Mouse (Mus musculus) limb, embryonic 13.5 days (tissue): ENCODE measurements around the gene Ret. TPM values are rescaled to one million over a fixed set of nuclear protein-coding genes. Genes with fewer than 3 reads are reported as not detected.

Source experiments
- ATAC-seq: fragments of 200-750 bp; cut with Nextera tagmentation; 2 replicates; pipeline ENCODE4 v1.8.0; 2017; ENCODE audit warnings: low read depth, moderate number of reproducible peaks, moderate TSS enrichment; ENCODE audit not compliant: low FRiP score
- H3K27ac ChIP-seq: fragments of 300-500 bp; sonication (generic); 2 replicates; pipeline ENCODE4 v1.5.1; 2015; ENCODE audit warnings: inconsistent platforms, mild to moderate bottlenecking, moderate library complexity
- H3K27me3 ChIP-seq: fragments of 300-500 bp; sonication (generic); 2 replicates; pipeline ENCODE4 v1.6.1; 2015; ENCODE audit warnings: mild to moderate bottlenecking, inconsistent platforms
- H3K36me3 ChIP-seq: fragments of 300-500 bp; sonication (generic); 2 replicates; pipeline ENCODE4 v1.6.1; 2015; ENCODE audit warnings: inconsistent platforms, mild to moderate bottlenecking, moderate library complexity
- H3K4me1 ChIP-seq: fragments of 300-500 bp; sonication (generic); 2 replicates; pipeline ENCODE4 v1.6.1; 2015; ENCODE audit warnings: inconsistent platforms
- H3K4me2 ChIP-seq: fragments of 300-500 bp; sonication (generic); replicated peaks from 2 replicates; pipeline ENCODE4 v1.6.1; 2015; ENCODE audit warnings: inconsistent platforms, mild to moderate bottlenecking, moderate library complexity
- H3K4me3 ChIP-seq: fragments of 300-500 bp; sonication (generic); 2 replicates; pipeline ENCODE4 v1.5.1; 2015; ENCODE audit warnings: moderate library complexity, mild to moderate bottlenecking, inconsistent platforms
- H3K9ac ChIP-seq: fragments of 300-500 bp; sonication (generic); 2 replicates; pipeline ENCODE4 v1.6.1; 2015; ENCODE audit warnings: mild to moderate bottlenecking, inconsistent platforms
- H3K9me3 ChIP-seq: fragments of 300-500 bp; sonication (generic); 2 replicates; pipeline ENCODE4 v1.6.1; 2016; ENCODE audit warnings: inconsistent platforms
- WGBS: fragments of 180-500 bp; shearing (Covaris S2); methylation state at CpG from one replicate; pipeline ENCODE4 v1.1.7; 2015; 5-methylcytosine and 5-hydroxymethylcytosine counted together
- polyA plus RNA-seq: library from polyadenylated mRNA; unstranded; fragments of >200 nt; fragmentation: Nextera tagmentation; extraction: Ambion mirVana; gene quantifications from 2 replicates; pipeline ENCODE4 v1.2.1, GENCODE M21; 2015

The Ret gene
- polyA plus RNA-seq, 1 experiment from 2014 or later, result 0.47 TPM

DNA sequence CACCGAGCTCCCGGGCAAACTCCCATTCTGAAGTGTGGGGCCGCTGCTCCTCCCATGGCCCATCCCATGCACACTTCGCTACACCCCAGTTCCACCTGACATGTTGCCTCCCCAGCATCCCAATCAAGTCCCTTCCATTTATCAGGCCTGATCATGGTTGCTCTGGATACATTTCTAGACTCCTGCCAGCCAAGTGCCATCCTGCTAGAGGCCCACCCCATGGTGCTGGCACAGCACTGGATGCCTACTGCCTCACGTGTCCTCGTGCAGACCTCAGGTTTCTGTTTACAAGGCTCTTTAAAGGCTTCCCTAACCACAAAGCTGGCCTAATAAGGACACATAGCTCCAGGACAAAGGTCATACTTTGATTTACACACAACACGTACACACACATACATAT is 26.1 kb downstream of the Ret start:
- no peaks in the 10 kb centered on the region for H3K4me1 ChIP-seq
- 86% methylated on average over 7 of the region's 7 CpGs for WGBS
- no peak for ATAC-seq
- H3K4me3 ChIP-seq, result no peak overlapping the region
- H3K27me3 ChIP-seq, result no peaks in the 10 kb centered on the region
- H3K27ac ChIP-seq, result no peak overlapping the region
- H3K9me3 ChIP-seq, result no peaks in the 10 kb centered on the region
- H3K36me3 ChIP-seq, result no peaks in the 10 kb centered on the region
- no peak overlapping the region for H3K4me2 ChIP-seq
- H3K9ac ChIP-seq, result no peak overlapping the region

DNA sequence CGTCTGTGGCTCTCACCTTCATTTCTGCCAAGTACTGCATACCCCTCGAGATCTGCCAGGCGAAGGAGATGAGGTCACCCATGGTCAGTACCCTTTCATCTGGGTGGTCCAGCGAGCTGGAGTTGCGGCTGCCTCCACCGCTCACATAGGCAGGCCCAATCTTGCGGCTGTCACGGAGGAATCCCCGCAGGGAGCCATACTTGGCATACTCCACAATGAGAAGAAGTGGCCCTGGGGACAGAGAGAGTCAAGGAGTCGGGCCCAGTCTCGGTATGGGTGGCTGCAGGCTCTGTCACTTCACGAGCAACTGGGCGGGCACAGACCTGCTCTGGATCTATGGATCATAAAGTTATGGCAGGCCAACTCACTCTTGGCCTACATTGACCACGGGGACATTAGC is 29.4 kb downstream of the Ret start:
- Histone ChIP-seq H3K27me3 (no peaks in the 10 kb centered on the region), H3K4me2 (no peak overlapping the region), H3K27ac (no peak overlapping the region), H3K9me3 (no peaks in the 10 kb centered on the region), H3K4me3 (no peak overlapping the region), H3K36me3 (no peaks in the 10 kb centered on the region), H3K9ac (no peak overlapping the region), H3K4me1 (no peaks in the 10 kb centered on the region)
- 84% methylated on average over 14 of the region's 14 CpGs for WGBS
- no peak for ATAC-seq

DNA sequence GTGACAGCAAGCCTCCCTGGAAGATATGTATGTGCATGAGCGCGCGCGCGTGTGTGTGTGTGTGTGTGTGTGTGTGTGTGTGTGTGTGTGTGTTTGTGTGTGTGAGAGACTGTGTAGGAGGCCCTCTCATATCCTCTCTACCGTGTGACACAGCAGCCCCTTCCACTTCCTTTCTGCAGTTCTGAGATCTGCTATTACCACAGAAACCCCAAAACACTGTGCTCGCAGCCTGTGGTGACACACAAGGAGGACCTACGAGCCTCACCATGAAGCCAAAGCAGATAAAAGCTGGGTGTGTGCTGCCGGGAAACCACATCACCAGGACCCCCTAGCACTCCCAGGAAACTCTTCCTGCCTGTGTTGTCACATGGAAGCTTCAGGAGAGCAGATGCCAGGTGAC is 30.5 kb downstream of the Ret start:
- Histone ChIP-seq H3K36me3 (no peaks in the 10 kb centered on the region), H3K4me3 (no peak overlapping the region), H3K27ac (no peak overlapping the region), H3K9me3 (no peaks in the 10 kb centered on the region), H3K27me3 (no peaks in the 10 kb centered on the region), H3K4me2 (no peak overlapping the region), H3K9ac (no peak overlapping the region), H3K4me1 (no peaks in the 10 kb centered on the region)
- WGBS, result 90% methylated on average over 9 of the region's 9 CpGs
- no peak for ATAC-seq

DNA sequence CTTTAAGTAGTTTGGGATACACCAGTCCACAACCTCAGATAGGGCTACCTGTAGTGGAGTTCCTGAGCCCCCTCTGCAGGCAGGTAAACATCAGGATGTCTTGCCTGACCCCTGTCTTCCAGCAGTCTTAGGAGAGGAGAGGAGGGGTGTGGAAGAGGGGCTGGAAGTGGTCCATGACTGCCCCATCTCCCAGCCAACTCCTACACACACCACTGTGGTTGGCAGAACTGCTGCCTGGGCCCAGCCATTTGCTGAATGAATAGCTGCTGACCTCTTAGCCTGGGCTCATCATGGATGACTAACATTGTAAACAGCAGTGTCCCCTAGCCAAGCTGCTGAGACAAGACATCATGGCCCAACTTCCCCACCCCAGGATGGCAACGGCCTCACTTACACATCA is 32.0 kb downstream of the Ret start:
- Histone ChIP-seq H3K4me1 (no peaks in the 10 kb centered on the region), H3K4me2 (no peak overlapping the region), H3K27ac (no peak overlapping the region), H3K4me3 (no peak overlapping the region), H3K9ac (no peak overlapping the region), H3K36me3 (no peaks in the 10 kb centered on the region), H3K9me3 (no peaks in the 10 kb centered on the region), H3K27me3 (no peaks in the 10 kb centered on the region)
- no peak for ATAC-seq
- WGBS, result 94% methylated on average over 1 of the region's 1 CpGs

DNA sequence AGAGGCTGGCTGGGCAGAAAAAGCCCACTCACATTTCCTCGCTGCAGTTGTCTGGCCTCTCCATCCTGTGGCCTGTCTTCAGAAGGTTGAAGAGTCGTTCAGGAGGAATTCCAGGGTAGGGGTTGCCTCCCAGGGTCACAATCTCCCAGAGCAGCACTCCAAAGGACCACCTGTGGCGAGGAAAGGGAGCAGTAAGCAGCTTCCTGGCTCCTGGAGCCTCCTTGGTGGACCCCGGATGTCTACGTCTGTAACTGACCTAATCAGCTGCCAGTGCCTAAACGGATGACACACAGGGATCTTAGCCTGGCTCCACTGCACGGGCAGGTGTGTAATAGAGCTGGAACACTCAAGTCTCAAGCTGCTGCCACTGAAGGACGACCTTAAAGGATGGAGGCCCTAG is 32.8 kb downstream of the Ret start:
- no peak overlapping the region for H3K4me2 ChIP-seq
- H3K27me3 ChIP-seq, result no peaks in the 10 kb centered on the region
- no peaks in the 10 kb centered on the region for H3K4me1 ChIP-seq
- H3K27ac ChIP-seq, result no peak overlapping the region
- no peak overlapping the region for H3K9ac ChIP-seq
- 55% methylated on average over 8 of the region's 8 CpGs for WGBS
- no peaks in the 10 kb centered on the region for H3K36me3 ChIP-seq
- no peak for ATAC-seq
- H3K4me3 ChIP-seq, result no peak overlapping the region
- H3K9me3 ChIP-seq, result no peaks in the 10 kb centered on the region

DNA sequence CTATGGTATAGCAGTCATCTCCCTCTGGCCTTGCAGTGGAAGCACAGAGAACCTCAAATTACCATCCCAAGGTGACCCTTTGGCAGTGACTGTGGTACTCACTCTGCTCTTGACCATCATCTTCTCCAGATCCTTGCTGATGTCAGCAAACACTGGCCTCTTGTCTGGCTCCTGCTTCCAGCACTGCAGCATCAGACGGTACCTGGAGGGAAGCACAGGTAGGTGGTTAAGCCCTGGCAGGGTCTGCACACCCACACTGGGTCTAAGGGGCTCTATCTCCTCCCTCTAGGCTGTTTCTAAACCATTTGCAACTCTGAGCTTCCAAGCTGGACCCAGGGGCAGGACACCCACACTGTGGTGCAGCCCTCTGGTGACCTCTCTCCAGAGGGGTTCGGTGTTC is 34.4 kb downstream of the Ret start:
- ATAC-seq, result no peak
- WGBS, result 91% methylated on average over 2 of the region's 2 CpGs
- H3K4me2 ChIP-seq, result no peak overlapping the region

DNA sequence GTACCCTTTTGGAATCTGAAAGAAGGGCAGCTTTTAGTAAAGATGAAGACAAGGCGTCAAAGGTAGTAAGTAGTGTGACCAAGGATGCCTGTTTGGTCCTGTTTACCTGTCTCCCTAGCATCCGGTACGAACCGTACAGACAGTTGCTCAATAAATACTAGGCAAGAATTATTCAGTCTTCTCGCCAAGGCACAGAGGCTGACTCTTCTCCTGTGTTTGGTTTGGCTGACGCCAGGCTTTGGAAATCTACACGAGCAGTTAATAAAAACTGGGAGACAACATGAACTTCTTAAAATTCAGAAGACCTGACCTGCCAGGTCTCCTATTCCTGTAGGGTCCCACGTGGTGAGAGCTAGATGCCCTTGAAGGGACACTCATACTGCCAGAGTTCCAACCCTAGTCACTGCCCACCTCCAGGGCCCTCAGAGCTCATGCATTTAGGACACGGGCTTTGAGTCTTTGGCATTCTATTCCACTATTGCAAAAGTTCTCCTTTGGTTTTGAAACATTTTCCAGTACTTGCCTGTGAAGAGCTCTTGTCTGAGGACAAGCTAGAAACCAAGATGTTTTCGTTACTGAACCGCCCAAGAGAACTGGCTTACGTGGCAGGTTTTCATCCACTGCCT is 34.9 kb downstream of the Ret start:
- no peak overlapping the region for H3K4me2 ChIP-seq
- no peaks in the 10 kb centered on the region for H3K36me3 ChIP-seq
- no peak overlapping the region for H3K4me3 ChIP-seq
- H3K9me3 ChIP-seq, result no peaks in the 10 kb centered on the region
- no peaks in the 10 kb centered on the region for H3K27me3 ChIP-seq
- WGBS, result 87% methylated on average over 12 of the region's 12 CpGs
- no peak overlapping the region for H3K27ac ChIP-seq
- no peak for ATAC-seq
- no peaks in the 10 kb centered on the region for H3K4me1 ChIP-seq
- H3K9ac ChIP-seq, result no peak overlapping the region

More for the DNA sequence above, 34.4 kb downstream of the Ret start:
- H3K27me3 ChIP-seq, result no peaks in the 10 kb centered on the region
- H3K4me1 ChIP-seq, result no peaks in the 10 kb centered on the region
- no peaks in the 10 kb centered on the region for H3K36me3 ChIP-seq
- H3K9me3 ChIP-seq, result no peaks in the 10 kb centered on the region
- H3K4me3 ChIP-seq, result no peak overlapping the region
- H3K9ac ChIP-seq, result no peak overlapping the region
- no peak overlapping the region for H3K27ac ChIP-seq

DNA sequence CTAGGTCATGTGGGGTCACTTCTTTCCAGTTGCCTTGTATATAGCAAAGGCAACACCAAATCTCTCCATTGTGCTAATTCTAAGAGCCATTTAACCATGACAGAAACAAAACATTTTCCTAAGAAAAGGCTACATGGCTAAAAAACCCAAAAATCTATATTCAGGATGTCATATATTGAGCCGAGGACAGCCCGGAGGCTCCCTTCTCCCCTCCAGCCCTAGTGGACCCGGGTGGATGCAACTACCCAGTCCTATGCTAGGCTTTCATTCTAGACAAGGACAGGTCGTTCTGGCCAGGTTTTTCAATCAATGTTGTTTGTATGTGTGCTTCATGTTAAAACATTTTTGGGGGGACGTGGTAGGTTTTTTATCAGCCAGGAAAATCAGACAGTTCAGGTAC is 44.4 kb downstream of the Ret start:
- WGBS, result 88% methylated on average over 5 of the region's 5 CpGs
- H3K4me2 ChIP-seq, result no peak overlapping the region
- no peak overlapping the region for H3K4me3 ChIP-seq
- H3K9me3 ChIP-seq, result no peaks in the 10 kb centered on the region
- H3K4me1 ChIP-seq, result no peaks in the 10 kb centered on the region
- no peak for ATAC-seq
- no peak overlapping the region for H3K9ac ChIP-seq
- no peaks in the 10 kb centered on the region for H3K27me3 ChIP-seq
- no peaks in the 10 kb centered on the region for H3K36me3 ChIP-seq
- no peak overlapping the region for H3K27ac ChIP-seq

DNA sequence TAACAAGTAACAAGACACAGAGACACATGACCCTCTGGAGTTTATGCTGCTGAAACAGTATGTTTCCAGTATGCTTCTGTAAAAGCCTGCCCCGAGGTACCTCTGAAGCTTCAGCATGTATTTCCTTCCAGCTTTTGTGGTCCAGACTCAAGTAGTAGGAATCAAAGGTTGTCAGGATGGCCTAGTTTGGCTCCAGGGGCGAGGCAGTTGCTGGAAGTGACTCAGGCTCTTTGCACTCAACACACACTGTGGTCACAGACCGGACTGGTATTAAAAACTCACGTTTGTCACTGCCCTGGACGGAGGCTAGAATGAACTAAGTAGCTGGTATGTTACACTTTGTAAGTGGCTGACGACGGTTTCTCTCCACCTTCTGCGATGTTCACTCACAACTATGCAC is 46.5 kb downstream of the Ret start:
- ATAC-seq, result no peak
- H3K27me3 ChIP-seq, result no peaks in the 10 kb centered on the region

DNA sequence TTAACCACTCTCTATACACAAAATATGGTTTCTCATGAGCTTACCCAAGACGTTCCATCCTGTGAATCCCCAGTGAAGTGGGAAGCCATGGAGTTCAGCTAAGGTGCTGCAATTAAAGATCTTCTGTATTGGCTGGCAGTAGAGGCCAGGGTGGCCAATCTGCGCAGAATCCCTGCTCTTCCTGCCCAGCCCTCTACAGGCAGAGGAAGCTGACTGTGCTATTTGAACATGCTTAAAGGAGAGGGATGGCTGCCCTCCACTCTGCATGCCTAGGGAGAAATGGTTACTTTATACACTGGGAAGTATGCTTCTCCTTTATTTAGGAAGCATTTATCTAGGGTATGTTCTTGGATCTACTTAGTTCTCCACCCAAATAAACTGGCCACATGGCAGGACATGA is 47.0 kb downstream of the Ret start:
- 75% methylated on average over 2 of the region's 2 CpGs for WGBS

More for the DNA sequence above, 46.5 kb downstream of the Ret start:
- Histone ChIP-seq H3K36me3 (no peaks in the 10 kb centered on the region), H3K4me1 (no peaks in the 10 kb centered on the region), H3K9me3 (no peaks in the 10 kb centered on the region), H3K4me2 (no peak overlapping the region), H3K4me3 (no peak overlapping the region), H3K9ac (no peak overlapping the region), H3K27ac (no peak overlapping the region)
- 79% methylated on average over 8 of the region's 8 CpGs for WGBS

DNA sequence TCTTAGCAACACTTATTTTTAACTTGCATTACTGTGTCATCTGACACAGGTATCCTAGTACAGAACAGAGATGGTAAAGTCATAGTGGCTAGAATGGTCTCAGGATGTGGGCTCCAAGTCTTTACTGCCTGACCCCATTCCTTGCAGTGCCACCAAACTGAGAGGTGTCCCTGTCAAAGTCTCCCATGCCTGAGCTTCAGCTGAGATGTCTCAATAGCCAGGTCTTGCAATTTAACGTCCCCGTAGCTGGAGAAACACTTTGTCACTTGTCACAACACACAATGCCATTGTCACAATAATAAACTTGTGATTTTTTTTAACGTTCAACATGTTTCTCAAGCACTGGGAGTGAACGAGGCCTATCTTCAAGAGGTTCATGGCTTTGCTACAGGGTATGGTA is 47.4 kb downstream of the Ret start:
- H3K4me2 ChIP-seq, result no peak overlapping the region
- ATAC-seq, result no peak
- H3K27ac ChIP-seq, result no peak overlapping the region
- H3K9me3 ChIP-seq, result no peaks in the 10 kb centered on the region
- no peak overlapping the region for H3K9ac ChIP-seq
- WGBS, result 84% methylated on average over 4 of the region's 4 CpGs
- no peaks in the 10 kb centered on the region for H3K27me3 ChIP-seq
- no peaks in the 10 kb centered on the region for H3K36me3 ChIP-seq
- no peaks in the 10 kb centered on the region for H3K4me1 ChIP-seq
- H3K4me3 ChIP-seq, result no peak overlapping the region

More for the DNA sequence above, 47.0 kb downstream of the Ret start:
- no peak overlapping the region for H3K4me3 ChIP-seq
- no peaks in the 10 kb centered on the region for H3K9me3 ChIP-seq
- H3K4me2 ChIP-seq, result no peak overlapping the region
- no peaks in the 10 kb centered on the region for H3K36me3 ChIP-seq
- no peak overlapping the region for H3K27ac ChIP-seq
- no peaks in the 10 kb centered on the region for H3K4me1 ChIP-seq
- H3K9ac ChIP-seq, result no peak overlapping the region
- H3K27me3 ChIP-seq, result no peaks in the 10 kb centered on the region
- no peak for ATAC-seq

DNA sequence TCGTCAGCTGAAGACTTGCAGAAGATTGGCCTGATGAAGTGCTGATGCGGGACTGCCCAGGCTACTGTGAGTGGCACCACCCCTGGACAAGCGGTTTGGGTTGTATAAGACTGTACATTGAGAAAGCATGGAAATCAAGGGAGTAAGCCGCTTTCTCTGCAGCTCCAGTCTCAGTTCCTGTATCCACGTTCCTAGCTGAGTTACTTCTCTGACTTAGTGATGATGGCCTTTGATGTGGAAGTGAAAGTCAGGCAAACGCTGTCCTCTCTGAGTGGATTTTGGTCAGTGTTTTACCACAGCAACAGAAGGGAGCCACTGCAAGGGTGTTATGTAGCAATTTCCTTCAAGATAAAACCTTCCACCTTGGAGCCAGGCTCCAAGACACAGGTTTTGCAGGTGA is 56.6 kb downstream of the Ret start:
- ATAC-seq, result no peak
- 0 out of 2 replicates have a peak, but pooled peaks cover 7% of the 10 kb centered on the region for H3K9me3 ChIP-seq
- no peak overlapping the region for H3K4me2 ChIP-seq
- H3K4me3 ChIP-seq, result no peak overlapping the region
- no peaks in the 10 kb centered on the region for H3K27me3 ChIP-seq
- H3K36me3 ChIP-seq, result no peaks in the 10 kb centered on the region
- WGBS, result 78% methylated on average over 6 of the region's 6 CpGs
- H3K4me1 ChIP-seq, result peaks cover 2% of the 10 kb centered on the region; the same call in 1 of the 2 replicates
- H3K27ac ChIP-seq, result no peak overlapping the region
- no peak overlapping the region for H3K9ac ChIP-seq
